Mouse (Mus musculus): ENCODE measurements at regions not wholly inside any gene's neighbourhood (a gene's known extent, or its start where the extent isn't known, plus 50 kb on each side); places are given as distances from the start of the nearest gene placed in this dataset.
"Not testable (repeated sequence)": the region's sequence is repeated elsewhere in the genome, so short reads cannot be mapped to it uniquely, and the experiment has no call there.

DNA sequence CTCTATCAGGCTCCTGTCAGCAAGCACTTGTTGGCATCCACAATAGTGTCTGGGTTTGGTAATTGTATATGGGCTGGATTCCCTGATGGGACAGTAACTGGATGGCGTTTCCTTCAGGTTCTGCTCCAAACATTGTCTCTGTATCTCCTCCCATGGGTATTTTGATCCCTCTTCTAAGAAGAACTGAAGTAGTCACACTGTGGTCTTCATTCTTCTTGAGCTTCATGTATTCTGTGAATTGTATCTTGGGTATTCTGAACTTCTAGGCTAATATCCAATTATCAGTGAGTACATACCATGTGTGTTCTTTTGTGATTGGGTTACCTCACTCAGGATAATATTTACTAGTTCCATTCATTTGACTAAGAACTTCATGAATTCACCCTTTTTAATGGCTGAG lies 119.2 kb upstream of the Gm21119 start:
- H3K36me3 ChIP-seq; ATAC-seq (ENCODE audit: insufficient number of reproducible peaks, insufficient read depth, low FRiP score, low TSS enrichment, low read depth): not testable (repeated sequence)

DNA sequence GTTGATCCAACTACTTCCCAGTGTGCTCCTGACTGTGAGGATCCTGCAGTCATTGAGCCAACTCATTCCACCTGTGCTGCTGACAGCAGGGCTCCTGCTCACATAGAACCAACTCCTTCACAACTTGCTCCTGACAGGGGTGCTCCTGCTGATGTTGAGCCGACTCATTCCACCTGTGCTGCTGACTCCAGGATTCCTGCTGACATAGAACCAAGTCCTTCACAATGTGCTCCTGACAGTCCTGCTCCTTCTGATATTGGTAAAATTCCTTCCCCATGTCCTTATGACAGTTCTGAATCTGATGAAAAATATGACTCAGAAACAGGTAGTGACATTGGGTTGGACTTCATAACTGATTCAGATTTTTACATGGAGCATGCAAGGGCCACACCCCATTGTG lies 100.8 kb upstream of the Gm21119 start:
- 77% methylated on average over 1 of the region's 1 CpGs for WGBS

More for the DNA sequence above, 119.2 kb upstream of the Gm21119 start:
- not testable (repeated sequence) for H3K4me2 ChIP-seq, H3K27ac ChIP-seq, H3K9me3 ChIP-seq, H3K9ac ChIP-seq, H3K4me1 ChIP-seq, H3K27me3 ChIP-seq, H3K4me3 ChIP-seq
- no CpG with 5 or more reads among the region's 1 CpGs for WGBS

DNA sequence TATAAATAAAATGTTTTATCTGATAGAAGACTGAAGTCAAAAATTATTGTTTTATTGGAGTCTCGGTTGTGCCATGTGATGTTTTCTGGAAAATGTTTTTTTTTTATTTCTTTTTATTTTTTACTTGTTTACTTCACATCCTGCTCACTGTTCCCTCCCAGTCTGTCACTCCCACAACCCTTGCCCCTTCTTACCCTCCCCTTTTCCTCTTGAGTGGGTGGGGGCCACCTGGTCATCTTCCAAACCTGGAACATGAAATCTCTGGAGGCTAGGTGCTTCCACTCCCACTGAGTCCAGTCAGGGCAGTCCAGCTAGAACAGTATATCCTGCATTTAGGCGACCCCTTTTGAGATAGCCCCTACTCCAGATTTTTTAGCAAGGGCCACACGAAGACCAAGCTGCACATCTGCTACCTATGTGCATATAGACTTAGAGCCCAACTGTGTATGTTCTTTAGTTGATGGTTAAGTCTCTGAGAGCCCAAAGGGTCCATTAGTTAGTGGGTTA lies 98.3 kb upstream of the Gm21119 start:
- WGBS: 71% methylated on average over 3 of the region's 3 CpGs
- ATAC-seq (ENCODE audit: insufficient number of reproducible peaks, insufficient read depth, low FRiP score, low TSS enrichment, low read depth): not testable (repeated sequence)

More for the DNA sequence above, 100.8 kb upstream of the Gm21119 start:
- H3K4me3 ChIP-seq; H3K4me1 ChIP-seq; H3K4me2 ChIP-seq; H3K36me3 ChIP-seq; H3K27me3 ChIP-seq; H3K9me3 ChIP-seq; H3K27ac ChIP-seq; H3K9ac ChIP-seq; ATAC-seq (ENCODE audit: insufficient number of reproducible peaks, insufficient read depth, low FRiP score, low TSS enrichment, low read depth): not testable (repeated sequence)

DNA sequence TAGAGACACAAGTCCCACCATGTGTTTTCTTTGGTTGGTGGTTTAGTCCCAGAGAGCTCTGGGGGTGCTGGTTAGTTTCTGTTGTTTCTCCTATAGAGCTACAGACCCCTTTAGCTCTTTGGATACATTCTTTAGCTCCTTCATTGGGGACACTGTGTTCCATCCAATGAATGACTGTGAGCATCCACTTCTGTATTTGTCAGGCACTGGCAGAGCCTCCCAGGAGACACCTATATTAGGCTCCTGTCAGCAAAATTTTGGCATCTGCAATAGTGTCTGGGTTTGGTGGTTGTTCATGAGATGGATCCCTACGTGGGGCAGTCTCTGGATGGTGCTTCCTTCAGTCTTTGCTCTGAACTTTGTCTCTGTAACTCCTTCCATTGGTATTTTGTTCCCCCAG lies 97.2 kb upstream of the Gm21119 start:
- H3K4me3 ChIP-seq; H3K9ac ChIP-seq; H3K27me3 ChIP-seq; H3K4me2 ChIP-seq; ATAC-seq (ENCODE audit: insufficient number of reproducible peaks, insufficient read depth, low FRiP score, low TSS enrichment, low read depth); H3K27ac ChIP-seq; H3K9me3 ChIP-seq; H3K36me3 ChIP-seq; H3K4me1 ChIP-seq: not testable (repeated sequence)
- 34% methylated on average over 1 of the region's 1 CpGs for WGBS

More for the DNA sequence above, 98.3 kb upstream of the Gm21119 start:
- not testable (repeated sequence) for H3K4me1 ChIP-seq, H3K9ac ChIP-seq, H3K27ac ChIP-seq, H3K27me3 ChIP-seq, H3K4me3 ChIP-seq, H3K9me3 ChIP-seq, H3K4me2 ChIP-seq, H3K36me3 ChIP-seq

DNA sequence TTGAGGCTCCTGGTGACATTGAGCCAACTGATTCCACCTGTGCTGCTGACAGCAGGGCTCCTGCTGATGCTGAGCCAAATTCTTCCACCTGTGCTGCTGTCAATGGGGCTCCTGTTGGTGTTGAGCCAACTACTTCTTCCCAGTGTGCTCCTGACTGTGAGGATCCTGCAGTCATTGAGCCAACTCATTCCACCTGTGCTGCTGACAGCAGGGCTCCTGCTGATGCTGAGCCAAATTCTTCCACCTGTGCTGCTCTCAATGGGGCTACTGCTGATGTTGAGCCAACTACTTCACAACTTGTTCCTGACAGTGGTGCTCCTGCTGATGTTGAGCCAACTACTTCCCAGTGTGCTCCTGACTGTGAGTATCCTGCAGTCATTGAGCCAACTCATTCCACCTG lies 90.2 kb upstream of the Gm21119 start:
- H3K4me3 ChIP-seq; H3K9ac ChIP-seq; H3K27ac ChIP-seq; H3K4me2 ChIP-seq; H3K27me3 ChIP-seq; H3K4me1 ChIP-seq; H3K36me3 ChIP-seq; ATAC-seq (ENCODE audit: insufficient number of reproducible peaks, insufficient read depth, low FRiP score, low TSS enrichment, low read depth); H3K9me3 ChIP-seq: not testable (repeated sequence)

DNA sequence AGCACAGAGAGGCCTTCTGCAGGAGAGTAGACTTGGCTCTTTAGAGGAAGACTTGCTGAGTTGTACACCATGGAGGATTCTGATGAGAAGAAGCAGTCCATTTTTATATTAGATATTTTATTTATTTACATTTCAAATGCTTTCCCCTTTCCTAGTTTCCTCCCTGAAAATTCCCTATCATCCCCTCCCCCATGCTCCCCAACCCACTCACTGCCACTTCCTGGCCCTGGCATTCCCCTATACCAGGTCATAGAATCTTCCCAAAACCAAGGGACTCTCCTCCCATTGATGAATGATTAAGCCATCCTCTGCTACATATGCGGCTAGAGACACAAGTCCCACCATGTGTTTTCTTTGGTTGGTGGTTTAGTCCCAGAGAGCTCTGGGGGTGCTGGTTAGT lies 85.7 kb upstream of the Gm21119 start:
- H3K4me2 ChIP-seq; H3K9ac ChIP-seq; H3K9me3 ChIP-seq; ATAC-seq (ENCODE audit: insufficient number of reproducible peaks, insufficient read depth, low FRiP score, low TSS enrichment, low read depth); H3K27me3 ChIP-seq; H3K4me1 ChIP-seq; H3K36me3 ChIP-seq; H3K4me3 ChIP-seq; H3K27ac ChIP-seq: not testable (repeated sequence)
- no CpG with 5 or more reads among the region's 1 CpGs for WGBS

DNA sequence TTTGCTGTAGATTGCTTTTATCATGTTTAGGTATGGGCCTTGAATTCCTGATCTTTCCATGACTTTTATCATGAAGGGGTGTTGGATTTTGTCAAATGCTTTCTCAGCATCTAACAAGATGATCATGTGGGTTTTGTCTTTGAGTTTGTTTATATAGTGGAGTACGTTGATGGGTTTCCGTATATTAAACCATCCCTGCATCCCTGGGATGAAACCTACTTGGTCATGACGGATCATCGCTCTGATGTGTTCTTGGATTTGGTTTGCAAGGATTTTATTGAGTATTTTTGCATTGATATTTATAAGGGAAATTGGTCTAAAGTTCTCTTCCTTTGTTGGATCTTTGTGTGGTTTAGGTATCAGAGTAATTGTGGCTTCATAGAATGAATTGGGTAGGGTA lies 75.7 kb upstream of the Gm21119 start:
- H3K9ac ChIP-seq; ATAC-seq (ENCODE audit: insufficient number of reproducible peaks, insufficient read depth, low FRiP score, low TSS enrichment, low read depth); H3K4me3 ChIP-seq; H3K4me1 ChIP-seq; H3K36me3 ChIP-seq; H3K9me3 ChIP-seq; H3K27me3 ChIP-seq; H3K4me2 ChIP-seq; H3K27ac ChIP-seq: not testable (repeated sequence)
- 89% methylated on average over 4 of the region's 4 CpGs for WGBS

DNA sequence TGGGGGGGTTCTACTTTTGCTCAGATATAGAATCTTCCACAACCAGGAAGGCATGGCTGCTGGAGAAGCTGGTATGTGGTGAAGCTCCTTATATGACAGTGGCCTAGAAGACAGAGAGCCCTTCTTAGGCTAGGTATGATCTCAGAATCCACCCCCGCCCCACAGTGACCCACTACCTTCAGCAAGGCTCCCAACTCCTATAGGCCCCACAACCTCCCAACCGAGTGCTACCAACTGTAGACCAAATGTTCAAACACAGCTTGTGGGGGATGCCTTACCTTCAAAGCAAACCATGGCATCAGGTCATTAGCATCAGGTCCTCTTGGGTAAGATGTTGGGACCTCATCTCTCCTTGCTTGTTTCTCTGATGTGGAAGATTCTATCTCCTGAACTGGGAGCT lies 70.6 kb upstream of the Gm21119 start:
- not testable (repeated sequence) for H3K4me3 ChIP-seq; H3K27ac ChIP-seq; H3K36me3 ChIP-seq; H3K9ac ChIP-seq; ATAC-seq (ENCODE audit: insufficient number of reproducible peaks, insufficient read depth, low FRiP score, low TSS enrichment, low read depth); H3K9me3 ChIP-seq; H3K4me2 ChIP-seq; H3K27me3 ChIP-seq; H3K4me1 ChIP-seq
- 83% methylated on average over 2 of the region's 2 CpGs for WGBS

DNA sequence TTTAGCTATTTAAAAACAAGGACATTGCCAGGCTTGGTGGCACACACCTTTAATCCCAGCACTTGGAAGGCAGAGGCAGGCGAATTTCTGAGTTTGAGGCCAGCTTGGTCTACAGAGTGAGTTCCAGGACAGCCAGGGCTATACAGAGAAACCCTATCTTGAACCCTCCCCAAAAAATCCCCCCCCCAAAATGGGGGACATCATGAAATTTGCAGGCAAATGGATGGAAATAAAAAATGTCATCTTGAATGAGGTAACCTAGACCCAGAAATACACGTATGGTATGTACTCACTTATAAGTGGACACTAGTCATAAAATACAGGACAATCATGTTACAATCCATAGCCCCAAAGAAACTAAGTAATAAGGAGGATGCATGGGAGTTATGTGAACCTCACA lies 69.4 kb upstream of the Gm21119 start:
- H3K9ac ChIP-seq; H3K9me3 ChIP-seq; H3K4me1 ChIP-seq; ATAC-seq (ENCODE audit: insufficient number of reproducible peaks, insufficient read depth, low FRiP score, low TSS enrichment, low read depth); H3K27ac ChIP-seq; H3K27me3 ChIP-seq; H3K4me3 ChIP-seq; H3K36me3 ChIP-seq; H3K4me2 ChIP-seq: not testable (repeated sequence)
- WGBS: 61% methylated on average over 2 of the region's 2 CpGs

DNA sequence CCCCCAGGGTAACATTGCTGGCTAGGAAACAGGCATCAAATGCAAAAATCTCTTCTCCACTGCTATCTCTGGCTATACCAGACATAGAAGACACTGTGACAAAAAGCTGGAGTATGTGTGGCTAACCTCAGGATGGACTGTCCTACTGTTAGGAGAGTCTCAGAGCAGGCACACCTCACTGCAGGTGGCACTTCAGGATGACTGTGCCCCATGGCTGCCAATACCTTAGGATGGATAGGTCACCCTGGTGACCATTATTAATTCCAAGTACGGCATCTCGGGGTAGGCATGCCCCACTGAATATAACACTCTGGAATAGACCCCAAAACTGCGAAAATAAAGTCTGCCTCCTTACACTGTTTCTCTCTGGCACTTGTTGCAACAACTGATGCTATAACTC lies 68.3 kb upstream of the Gm21119 start:
- not testable (repeated sequence) for H3K4me2 ChIP-seq; H3K9ac ChIP-seq; H3K27me3 ChIP-seq; H3K36me3 ChIP-seq; H3K4me1 ChIP-seq; H3K9me3 ChIP-seq; H3K4me3 ChIP-seq; ATAC-seq (ENCODE audit: insufficient number of reproducible peaks, insufficient read depth, low FRiP score, low TSS enrichment, low read depth); H3K27ac ChIP-seq
- WGBS: 100% methylated on average over 2 of the region's 3 CpGs

DNA sequence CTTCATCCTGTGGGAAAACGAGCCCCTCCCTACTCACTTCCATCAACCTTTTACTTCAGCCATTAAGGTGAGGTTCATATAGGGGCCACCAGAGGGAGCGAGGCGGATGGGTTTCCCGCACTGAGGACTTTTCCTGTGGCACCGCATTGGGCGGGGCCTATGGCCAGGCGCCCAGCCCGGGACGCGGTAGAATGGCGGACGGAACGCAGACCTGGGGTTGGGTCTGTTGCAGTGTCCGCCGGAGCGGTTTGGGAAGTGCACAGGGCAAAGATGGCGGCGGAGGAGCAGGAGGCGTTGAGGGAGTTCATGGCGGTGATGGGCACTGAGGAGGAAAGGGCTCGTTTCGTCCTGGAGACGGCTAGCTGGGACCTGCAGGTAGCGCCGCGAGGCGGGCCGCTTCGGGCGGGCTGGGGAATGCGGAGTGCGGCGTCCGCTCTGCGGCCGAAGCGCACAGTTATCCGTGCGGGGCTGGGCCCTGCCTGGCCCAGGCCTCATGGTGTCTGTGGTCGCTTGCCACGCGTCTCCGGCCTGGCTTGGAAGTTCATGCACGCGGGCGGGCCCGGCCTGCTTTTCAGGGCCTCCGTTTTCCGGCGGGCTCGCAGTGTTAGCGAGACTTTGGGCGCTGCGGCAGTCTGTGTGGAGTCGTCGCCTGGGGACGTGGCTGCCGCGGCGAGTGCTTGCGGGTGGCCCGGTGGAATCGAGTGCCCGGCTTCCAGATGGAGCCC lies 64.5 kb upstream of the Gm21119 start:
- H3K9me3 ChIP-seq, H3K4me1 ChIP-seq, H3K36me3 ChIP-seq, H3K27me3 ChIP-seq: not testable (repeated sequence)
- WGBS: 11% methylated on average over 64 of the region's 64 CpGs
- Histone ChIP-seq H3K27ac (peak overlapping the region; percentile 85), H3K4me3 (peak overlapping the region; percentile 60), H3K9ac (peak overlapping the region; percentile 91), H3K4me2 (peak overlapping the region; percentile 50)
- peak; percentile 92 for ATAC-seq (ENCODE audit: insufficient number of reproducible peaks, insufficient read depth, low FRiP score, low TSS enrichment, low read depth)

DNA sequence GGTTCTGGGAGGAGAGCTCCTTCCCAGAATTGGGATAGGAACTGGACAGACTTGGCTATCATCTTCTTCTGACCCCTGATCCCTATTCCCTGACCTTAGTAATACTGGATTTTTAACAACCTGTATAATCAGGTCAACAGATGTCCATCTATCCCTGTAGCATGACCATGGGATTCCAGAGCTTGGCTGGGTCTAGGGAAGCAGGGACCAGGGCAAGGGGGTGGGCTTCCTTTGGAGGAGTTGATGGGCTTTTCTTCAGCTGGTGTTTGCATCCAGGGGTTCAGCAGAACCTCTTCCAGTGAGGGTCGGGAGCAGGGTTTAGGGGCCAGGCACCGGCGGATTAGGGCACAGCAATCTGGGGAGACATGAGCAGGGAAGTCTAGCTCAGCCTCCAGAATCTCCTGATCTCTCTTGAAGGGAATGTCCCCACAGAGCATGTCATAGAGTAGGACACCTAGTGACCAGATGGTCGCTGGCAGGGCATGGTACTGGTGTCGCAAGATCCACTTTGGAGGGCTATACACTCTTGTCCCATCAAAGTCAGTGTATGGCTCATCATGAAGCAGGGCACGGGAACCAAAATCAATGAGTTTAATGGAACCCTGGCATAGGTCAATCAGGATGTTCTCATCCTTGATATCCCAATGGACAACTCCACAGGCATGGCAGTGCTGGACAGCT lies 58.1 kb upstream of the Gm21119 start:
- WGBS: no CpG with 5 or more reads among the region's 6 CpGs
- not testable (repeated sequence) for H3K4me3 ChIP-seq, H3K4me1 ChIP-seq, H3K9ac ChIP-seq, H3K36me3 ChIP-seq, H3K9me3 ChIP-seq, H3K4me2 ChIP-seq, H3K27me3 ChIP-seq, H3K27ac ChIP-seq
- ATAC-seq (ENCODE audit: insufficient number of reproducible peaks, insufficient read depth, low FRiP score, low TSS enrichment, low read depth): peak; percentile 68

Measured in embryonic facial prominence, embryonic 13.5 days (tissue).